Mouse (Mus musculus) spleen, postnatal 4 days (tissue): Measurements from ENCODE around the gene Stra6l.

ENCODE experiments used
- DNase-seq, 2 experiments: peaks; one replicate each; pipeline ENCODE4 v3.0.0; 2022; ENCODE audit warnings: low spot score in 2 of 2

Gene Stra6l

DNA sequence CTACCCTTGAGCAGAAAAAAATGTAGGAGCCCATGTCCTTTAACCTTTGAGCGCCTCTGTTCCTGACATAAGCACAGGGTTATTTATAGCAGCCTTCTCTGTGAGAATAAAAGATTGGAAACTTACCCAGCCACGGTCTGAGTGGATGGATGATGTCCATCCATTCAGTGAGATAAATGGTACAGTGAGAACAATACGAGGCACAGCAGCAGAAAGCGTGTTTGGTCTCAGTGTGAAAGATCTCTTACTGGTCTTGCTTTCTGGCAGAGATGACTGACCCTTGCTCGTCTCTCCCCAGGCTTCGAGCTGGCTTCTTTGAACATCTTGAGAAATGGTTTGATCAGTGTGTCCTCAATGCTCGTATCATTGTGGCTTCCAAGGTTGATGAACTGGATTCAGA lies 68.6 kb downstream of the Stra6l start:
- DNase-seq: no peak

DNA sequence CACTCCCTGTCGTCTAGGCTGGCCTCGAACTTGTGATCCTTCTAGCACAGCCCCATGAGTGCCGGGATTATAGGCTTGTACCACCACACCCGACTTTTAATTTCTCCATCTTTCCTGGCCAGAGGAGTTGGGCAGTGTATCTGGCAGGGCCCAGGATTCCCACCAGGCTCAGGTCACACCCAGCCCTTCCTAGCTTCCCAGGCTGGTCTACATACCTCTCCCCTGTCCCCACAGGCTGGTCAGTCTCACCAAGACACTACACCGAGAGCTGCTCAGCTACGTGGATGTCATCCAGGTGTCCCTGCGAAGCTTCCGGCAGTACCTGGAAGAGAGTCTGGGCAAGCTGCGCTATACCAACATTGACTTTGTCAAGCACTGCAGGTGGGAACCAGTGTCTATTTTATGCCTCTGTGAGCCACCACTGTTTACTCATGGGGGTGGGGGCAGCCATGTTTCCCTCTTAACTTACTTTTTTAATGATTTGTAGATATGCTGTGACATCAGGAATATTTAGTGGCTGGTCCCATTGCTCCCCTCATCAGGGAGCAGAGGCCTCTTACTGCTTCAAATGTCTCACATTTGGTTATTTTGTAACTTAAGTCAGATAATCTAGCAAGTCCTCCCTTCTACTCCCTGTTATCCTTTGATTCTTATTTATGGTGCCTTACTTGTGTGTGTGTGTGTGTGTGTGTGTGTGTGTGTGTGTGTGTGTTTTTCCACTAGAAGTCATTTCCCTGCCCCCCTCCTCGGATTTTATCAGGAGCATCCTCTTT lies 73.4 kb downstream of the Stra6l start:
- DNase-seq: no peak

- DNase-seq: no peak
These were observed 75.5 kb downstream of the Stra6l start for GRCm38 (mm10) chr4:45924011-45924410.

DNA sequence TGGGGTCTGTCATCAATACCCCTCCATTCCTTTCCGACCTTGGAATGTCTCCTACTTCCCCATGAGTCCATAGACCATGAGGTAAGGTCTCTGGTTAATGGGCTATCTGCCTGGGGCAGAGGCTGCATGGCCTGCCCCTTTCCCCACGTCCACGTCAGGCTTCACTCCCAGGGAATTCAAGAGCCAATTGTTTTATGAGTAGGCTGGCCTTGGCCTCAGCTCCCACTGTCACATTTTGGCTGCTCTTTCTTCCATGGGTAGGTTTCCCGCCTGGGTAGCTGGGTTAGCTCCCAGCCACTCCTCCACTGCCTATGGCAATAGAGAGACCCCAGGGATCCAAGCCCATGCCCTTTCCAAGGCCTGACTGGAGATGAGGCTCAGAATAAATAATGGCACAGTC lies 80.1 kb downstream of the Stra6l start:
- no peak for DNase-seq
